Mouse (Mus musculus) stomach, postnatal 0 days (tissue): ENCODE results near the gene Lrfn3. TPM values are rescaled to one million over a fixed set of nuclear protein-coding genes. Genes with fewer than 3 reads are reported as not detected.

Source experiments
- ATAC-seq: fragments of 200-750 bp; cut with Nextera tagmentation; 2 replicates; pipeline ENCODE4 v1.8.0; 2017; ENCODE audit not compliant: low FRiP score, low TSS enrichment
- DNase-seq: peaks from one replicate; pipeline ENCODE4 v3.0.0-alpha.2; 2016; ENCODE audit warnings: low spot score
- H3K27ac ChIP-seq: fragments of 300-500 bp; sonication (generic); replicated peaks from 2 replicates; pipeline ENCODE4 v1.5.1; 2014; ENCODE audit warnings: mild to moderate bottlenecking, control low read depth
- H3K27me3 ChIP-seq: fragments of 300-500 bp; sonication (generic); 2 replicates; pipeline ENCODE4 v1.6.1; 2014; ENCODE audit warnings: low read length; ENCODE audit not compliant: control insufficient read depth, insufficient read depth
- H3K36me3 ChIP-seq: fragments of 300-500 bp; sonication (generic); 2 replicates; pipeline ENCODE4 v1.6.1; 2014; ENCODE audit warnings: low read length, mixed read lengths; ENCODE audit not compliant: control insufficient read depth, insufficient read depth
- H3K4me1 ChIP-seq: fragments of 300-500 bp; sonication (generic); replicated peaks from 2 replicates; pipeline ENCODE4 v1.6.1; 2014; ENCODE audit warnings: antibody characterized with exemption; ENCODE audit not compliant: control insufficient read depth, insufficient read depth
- H3K4me2 ChIP-seq: fragments of 300-500 bp; sonication (generic); replicated peaks from 2 replicates; pipeline ENCODE4 v1.6.1; 2014; ENCODE audit warnings: low read depth, mild to moderate bottlenecking, control low read depth, moderate library complexity
- H3K4me3 ChIP-seq: fragments of 300-500 bp; sonication (generic); 2 replicates; pipeline ENCODE4 v1.5.1; 2014; ENCODE audit warnings: low read depth, low read length, control low read depth
- H3K9ac ChIP-seq: fragments of 300-500 bp; sonication (generic); 2 replicates; pipeline ENCODE4 v1.6.1; 2014; ENCODE audit warnings: mild to moderate bottlenecking, low read length, control low read depth, mixed read lengths
- H3K9me3 ChIP-seq: fragments of 300-500 bp; sonication (generic); 2 replicates; pipeline ENCODE4 v1.6.1; 2016; ENCODE audit warnings: low read length; ENCODE audit not compliant: control insufficient read depth
- CTCF ChIP-seq: IDR thresholded peaks from 2 replicates; pipeline ENCODE4 v1.5.1; 2016; ENCODE audit warnings: antibody characterized with exemption, low read depth, mild to moderate bottlenecking, moderate library complexity
- EP300 ChIP-seq: optimal IDR thresholded peaks from 2 replicates; pipeline ENCODE3; 2016; ENCODE audit warnings: antibody characterized with exemption
- WGBS: fragments of 180-500 bp; shearing (Covaris S2); extraction: QIAGEN DNeasy Blood & Tissue Kit; methylation state at CpG from one replicate; pipeline ENCODE4 v1.1.7; 2014; 5-methylcytosine and 5-hydroxymethylcytosine counted together
- polyA plus RNA-seq: library from polyadenylated mRNA; unstranded; fragments of >200 nt; fragmentation: Nextera tagmentation; extraction: Ambion mirVana; gene quantifications from 2 replicates; pipeline ENCODE4 v1.2.1, GENCODE M21; 2015

Gene Lrfn3
- polyA plus RNA-seq, 1 experiment from 2014 or later, result 3.3 TPM

- DNase-seq (no peak), ATAC-seq (peak; percentile 46)
- H3K4me2 ChIP-seq, result peak overlapping the region; percentile 41
- H3K27me3 ChIP-seq, result no peaks in the 10 kb centered on the region
- H3K4me3 ChIP-seq, result peak overlapping the region; percentile 18; the same call in 1 of the 2 replicates
- H3K4me1 ChIP-seq, result no peaks in the 10 kb centered on the region; the same call in none of the 2 replicates
- peak overlapping the region; percentile 88 for H3K27ac ChIP-seq
- no peaks in the 10 kb centered on the region for H3K36me3 ChIP-seq
- no peak overlapping the region for H3K9ac ChIP-seq
- H3K9me3 ChIP-seq, result no peaks in the 10 kb centered on the region
- TF ChIP-seq EP300, result no peak
- no peak for TF ChIP-seq CTCF
- WGBS, result 46% methylated on average over 7 of the region's 7 CpGs
Measured at GRCm38 (mm10) chr7:30358378-30359186, 4.0 kb downstream of the Lrfn3 start.

DNA sequence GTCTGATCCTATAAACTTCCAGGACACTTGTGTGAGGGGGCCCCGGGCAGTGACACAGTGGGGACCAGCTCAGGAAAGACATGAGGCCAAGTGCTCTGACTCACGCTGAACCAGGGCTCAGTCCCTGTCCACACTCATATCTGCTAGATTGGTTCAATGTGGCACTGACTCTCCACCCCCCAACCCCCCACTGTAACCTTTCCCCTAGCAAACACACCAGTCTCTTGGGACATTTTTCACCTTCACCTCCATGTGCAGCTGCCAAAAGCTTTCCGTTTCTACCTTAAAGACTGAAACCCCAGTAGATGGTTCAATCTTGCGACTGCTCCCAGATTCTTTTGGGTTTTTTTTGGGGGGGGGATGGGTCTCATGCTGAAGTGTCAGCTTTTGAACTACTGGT, 8.5 kb downstream of the Lrfn3 start:
- no peak for TF ChIP-seq CTCF
- no peak for TF ChIP-seq EP300
- H3K9me3 ChIP-seq, result no peaks in the 10 kb centered on the region
- H3K4me1 ChIP-seq, result no peaks in the 10 kb centered on the region; the same call in 1 of the 2 replicates
- H3K4me3 ChIP-seq, result no peak overlapping the region
- H3K27me3 ChIP-seq, result no peaks in the 10 kb centered on the region
- no peak overlapping the region for H3K9ac ChIP-seq
- no peaks in the 10 kb centered on the region for H3K36me3 ChIP-seq
- 0 out of 2 replicates have a peak, but pooled peaks have one; percentile 13 for ATAC-seq
- no peak overlapping the region for H3K27ac ChIP-seq
- 66% methylated on average over 4 of the region's 4 CpGs for WGBS
- DNase-seq, result no peak
- H3K4me2 ChIP-seq, result no peak overlapping the region

GRCm38 (mm10) chr7:30353279-30353822, 9.2 kb downstream of the Lrfn3 start:
- H3K9ac ChIP-seq, result no peak overlapping the region
- 17% methylated on average over 6 of the region's 6 CpGs for WGBS
- TF ChIP-seq CTCF (peak; percentile 83), EP300 (no peak)

DNA sequence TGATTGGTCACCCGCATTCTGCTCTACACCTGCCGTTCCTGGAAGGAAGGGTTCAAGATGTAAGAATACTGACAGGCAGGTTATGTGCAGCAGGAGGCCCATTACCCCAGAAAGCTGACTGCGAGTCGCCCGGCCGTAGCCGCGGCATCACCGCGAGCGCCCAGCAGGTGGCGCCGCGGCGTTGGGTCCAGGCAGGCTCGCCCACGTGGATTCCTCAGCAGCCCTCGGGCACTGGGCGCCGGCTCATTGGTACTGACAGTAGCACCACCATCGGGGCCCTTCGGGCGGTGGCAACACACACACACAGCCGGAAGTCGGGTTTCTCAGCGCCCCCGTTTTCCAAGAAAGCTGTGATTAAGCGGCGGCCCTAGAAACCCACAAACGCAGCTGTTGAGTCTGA, 14.7 kb downstream of the Lrfn3 start:
- no peaks in the 10 kb centered on the region for H3K9me3 ChIP-seq
- 2% methylated on average over 30 of the region's 30 CpGs for WGBS
- TF ChIP-seq EP300 (no peak), CTCF (peak; percentile 86)
- ATAC-seq (peak; percentile 72), DNase-seq (peak; percentile 78)
- H3K27ac ChIP-seq, result no peak overlapping the region
- H3K4me2 ChIP-seq, result 0 out of 2 replicates have a peak overlapping the region, but pooled peaks have one; percentile 3
- H3K36me3 ChIP-seq, result no peaks in the 10 kb centered on the region
- no peak overlapping the region for H3K4me3 ChIP-seq
- no peaks in the 10 kb centered on the region for H3K4me1 ChIP-seq
- no peaks in the 10 kb centered on the region for H3K27me3 ChIP-seq
- H3K9ac ChIP-seq, result no peak overlapping the region

More at GRCm38 (mm10) chr7:30353279-30353822, 9.2 kb downstream of the Lrfn3 start:
- Histone ChIP-seq H3K27ac (no peak overlapping the region), H3K4me1 (no peaks in the 10 kb centered on the region; the same call in 1 of the 2 replicates), H3K4me3 (no peak overlapping the region), H3K9me3 (no peaks in the 10 kb centered on the region), H3K27me3 (no peaks in the 10 kb centered on the region), H3K4me2 (no peak overlapping the region), H3K36me3 (no peaks in the 10 kb centered on the region)
- ATAC-seq, result peak; percentile 87
- peak; percentile 89 for DNase-seq

DNA sequence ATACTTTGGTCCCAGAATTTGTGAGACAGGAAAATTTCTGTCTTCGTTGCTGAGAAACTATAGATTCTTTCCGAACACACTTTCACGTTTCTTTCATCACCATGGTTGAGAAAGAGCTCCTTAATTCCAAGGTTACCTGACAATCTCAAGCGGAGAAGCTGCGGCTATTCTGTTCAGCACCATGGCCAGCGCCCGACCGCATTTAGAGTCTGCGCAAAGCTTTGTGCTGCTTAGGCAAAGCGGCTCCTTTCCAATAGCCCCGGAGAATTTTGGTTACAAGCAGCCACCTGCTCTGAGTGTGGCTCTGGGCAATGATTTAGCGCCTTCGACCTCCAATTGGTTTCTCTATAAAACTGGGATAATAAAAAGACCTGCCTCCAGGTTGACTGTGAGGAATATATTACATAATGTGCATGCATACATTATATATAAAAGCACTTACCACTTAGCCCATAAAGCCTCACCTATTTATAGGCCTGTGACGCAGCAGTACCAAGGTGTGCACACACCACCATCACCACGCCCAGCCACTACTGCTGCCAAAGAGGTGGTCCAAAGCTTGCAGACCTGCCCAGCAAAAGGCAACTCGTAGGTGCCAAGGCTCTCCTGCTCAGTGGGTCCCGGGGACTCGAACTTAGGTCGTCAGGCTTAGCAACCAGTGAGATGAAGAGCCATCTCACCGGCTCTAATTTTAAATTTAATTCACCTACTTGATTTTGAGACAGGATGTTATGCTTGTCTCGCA, 15.8 kb downstream of the Lrfn3 start:
- no peaks in the 10 kb centered on the region for H3K36me3 ChIP-seq
- WGBS, result 25% methylated on average over 21 of the region's 21 CpGs
- H3K9ac ChIP-seq, result no peak overlapping the region
- H3K4me2 ChIP-seq, result no peak overlapping the region
- H3K9me3 ChIP-seq, result no peaks in the 10 kb centered on the region
- H3K4me3 ChIP-seq, result no peak overlapping the region
- no peaks in the 10 kb centered on the region for H3K4me1 ChIP-seq
- DNase-seq, result peak; percentile 83
- H3K27ac ChIP-seq, result no peak overlapping the region
- ATAC-seq, result no peak
- no peaks in the 10 kb centered on the region for H3K27me3 ChIP-seq
- no peak for TF ChIP-seq CTCF
- TF ChIP-seq EP300, result no peak
